Mouse (Mus musculus): ENCODE data around the gene AY074887. TPM values are rescaled to one million over a fixed set of nuclear protein-coding genes. Genes with fewer than 3 reads are reported as not detected.
A peak's percentile ranks its signal among the peaks of the same experiment; 100 is the strongest.

AY074887 gene
- total RNA-seq (2018; cell fraction: chromatin; rRNA removed) = 1 to 10 TPM in 1 of 26 experiments, not detected in 25; 1.3 TPM
- under 1 TPM in 2 of 26 experiments, not detected in 24; 0.29 to 0.31 TPM for total RNA-seq (2018; cell fraction: cytosol; rRNA removed)
- 1 to 10 TPM in 3 of 26 experiments, under 1 TPM in 2, not detected in 21; 0.81 to 2.0 (median 1.0) TPM for total RNA-seq (2018; cell fraction: nucleus; rRNA removed)
- polyA plus RNA-seq (2018) = not detected in 3 replicates

DNA sequence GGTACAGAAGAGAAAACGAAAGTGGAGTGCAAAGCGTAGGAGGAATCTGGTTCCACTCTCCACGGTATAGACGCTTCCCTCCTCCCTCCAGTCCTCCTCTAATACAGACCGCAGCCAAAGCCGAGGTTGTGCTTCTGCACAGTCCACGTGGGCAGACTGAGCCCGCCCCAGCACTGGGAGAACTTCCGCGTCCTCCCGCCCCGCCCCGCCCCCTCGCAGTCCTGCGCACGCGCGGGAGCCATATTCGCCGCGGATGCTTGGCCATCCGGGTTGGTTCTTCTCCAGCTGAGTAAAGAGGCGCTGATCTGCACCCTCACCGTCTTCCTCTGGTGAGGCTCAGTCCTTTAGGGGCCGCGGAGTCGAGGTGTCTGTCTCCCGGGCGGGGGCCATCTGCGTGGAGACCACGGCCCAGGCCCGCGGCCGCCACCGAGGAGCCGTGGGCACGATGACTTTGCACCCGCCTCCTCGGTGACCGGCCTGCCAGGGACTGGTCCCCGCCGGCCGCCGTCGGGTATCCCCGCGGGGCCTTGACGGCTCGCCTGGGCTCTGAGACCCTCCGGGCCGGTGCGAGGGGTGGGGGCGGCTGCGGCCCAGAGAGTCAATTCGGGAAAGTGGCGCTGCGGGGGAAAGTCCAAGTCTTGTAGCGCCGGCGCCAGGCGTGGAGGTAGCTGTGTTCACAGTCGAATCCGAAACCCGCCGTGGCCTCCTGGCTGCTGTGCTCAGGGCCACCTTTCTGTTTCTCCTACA lies at the start of gene AY074887, which contains the start of gene Psma4:
Gene AY074887, minus strand, starts transcription at position 424 of the 747 bp plus-strand sequence.
Gene Psma4, plus strand, starts transcription at position 216 of the 747 bp plus-strand sequence.
- Histone ChIP-seq H3K36me3 (ENCODE audit: inconsistent target) (peaks cover 26% of the 10 kb centered on the region), H3K27ac (peak within 1 kb of the TSS; percentile 65), H3K79me2 (ENCODE audit: inconsistent target) (peaks cover 26% of the 10 kb centered on the region), H3K4me3 (ENCODE audit: inconsistent target) (peak within 1 kb of the TSS; percentile 77)
- 2% methylated on average over 49 of the region's 65 CpGs for WGBS (ENCODE audit: missing documents)

DNA sequence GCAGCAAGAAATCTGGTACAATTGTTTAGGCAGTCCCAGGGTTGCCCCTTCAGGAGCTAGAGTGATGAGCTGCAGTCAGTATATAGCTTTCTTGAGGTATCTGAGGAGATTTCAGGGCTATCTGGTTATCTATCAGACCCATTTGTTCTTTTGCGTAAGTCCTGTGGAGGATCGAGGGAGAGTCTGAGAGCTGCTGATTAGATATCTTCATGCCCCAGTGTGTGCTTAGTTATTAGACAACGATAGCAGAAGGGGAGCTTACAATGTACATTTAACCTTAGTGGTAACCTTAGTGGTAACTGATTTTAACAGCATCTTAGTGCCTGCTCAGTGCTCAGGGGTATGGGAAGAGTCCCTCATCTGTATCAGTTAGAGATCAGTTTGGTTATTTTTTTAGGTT lies 44.8 kb upstream of the AY074887 start:
- no peak overlapping the region for H3K4me3 ChIP-seq (ENCODE audit: inconsistent target)
- 86% methylated on average over 3 of the region's 3 CpGs for WGBS (ENCODE audit: missing documents)
- no peaks in the 10 kb centered on the region for H3K79me2 ChIP-seq (ENCODE audit: inconsistent target)
- no peak overlapping the region for H3K27ac ChIP-seq
- H3K36me3 ChIP-seq (ENCODE audit: inconsistent target) = no peaks in the 10 kb centered on the region

DNA sequence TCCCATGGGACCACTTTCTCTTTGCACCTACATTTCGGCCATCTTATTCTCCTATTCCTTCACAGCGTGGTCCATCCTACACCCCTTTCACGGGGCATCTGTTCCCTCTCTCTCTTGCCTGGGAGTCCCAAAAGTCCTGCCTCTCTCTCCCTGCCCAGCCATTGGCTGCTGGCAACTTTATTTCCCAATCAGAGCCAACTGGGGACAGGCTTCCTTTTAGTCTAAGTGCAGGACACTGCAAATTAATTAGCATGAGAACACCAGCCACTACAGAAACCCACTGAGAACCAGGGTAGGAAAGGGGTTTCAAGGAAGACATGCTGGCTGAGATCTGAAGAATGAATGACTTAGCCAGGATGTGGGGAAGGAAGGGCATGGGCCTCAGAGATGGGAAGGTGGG lies 43.6 kb upstream of the AY074887 start:
- WGBS (ENCODE audit: missing documents) = 78% methylated on average over 3 of the region's 3 CpGs
- H3K27ac ChIP-seq = no peak overlapping the region
- no peaks in the 10 kb centered on the region for H3K79me2 ChIP-seq (ENCODE audit: inconsistent target)
- no peak overlapping the region for H3K4me3 ChIP-seq (ENCODE audit: inconsistent target)
- H3K36me3 ChIP-seq (ENCODE audit: inconsistent target) = no peaks in the 10 kb centered on the region

DNA sequence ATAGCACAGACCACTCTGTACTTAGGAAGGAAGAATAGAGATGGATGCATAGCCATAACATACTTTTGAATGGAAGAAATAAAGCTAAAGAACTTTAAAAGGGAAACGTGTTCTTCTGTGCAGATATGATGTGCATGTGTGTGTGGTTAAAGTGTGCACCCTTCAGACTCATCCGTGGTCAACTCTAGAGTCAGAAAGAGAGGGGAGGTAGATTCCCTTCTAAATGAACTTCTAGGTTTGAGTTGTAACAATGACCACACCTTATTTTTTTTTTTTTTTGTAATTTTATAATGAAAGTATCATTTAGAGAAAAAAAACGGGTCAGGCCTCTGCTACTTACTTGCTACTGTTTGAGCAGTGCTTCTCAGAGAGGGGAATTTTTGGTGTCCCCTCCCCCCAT lies 39.6 kb upstream of the AY074887 start:
- Histone ChIP-seq H3K36me3 (ENCODE audit: inconsistent target) (no peaks in the 10 kb centered on the region), H3K4me3 (ENCODE audit: inconsistent target) (no peak overlapping the region), H3K79me2 (ENCODE audit: inconsistent target) (no peaks in the 10 kb centered on the region), H3K27ac (no peak overlapping the region)
- 87% methylated on average over 3 of the region's 3 CpGs for WGBS (ENCODE audit: missing documents)

DNA sequence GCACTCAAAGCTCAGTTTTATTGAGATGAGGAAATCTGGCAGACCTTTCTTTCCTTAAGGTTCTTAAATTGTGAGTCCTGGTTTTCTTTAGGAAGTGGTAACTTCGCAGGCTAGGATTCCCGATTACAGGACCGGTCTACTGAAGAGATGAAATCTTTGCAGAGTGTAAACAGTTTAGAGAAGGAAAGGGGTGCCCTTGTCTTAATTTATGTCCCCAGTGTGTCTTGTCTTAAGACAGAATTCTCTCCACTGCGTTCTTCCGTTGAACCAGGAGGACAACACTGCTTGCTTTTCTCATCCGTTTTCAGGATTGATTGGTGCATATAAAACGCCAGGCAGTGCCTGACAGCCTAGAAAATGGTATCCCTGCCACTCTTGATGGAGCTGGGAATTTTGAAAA lies 31.6 kb upstream of the AY074887 start:
- Histone ChIP-seq H3K36me3 (ENCODE audit: inconsistent target) (no peaks in the 10 kb centered on the region), H3K27ac (no peak overlapping the region), H3K79me2 (ENCODE audit: inconsistent target) (no peaks in the 10 kb centered on the region), H3K4me3 (ENCODE audit: inconsistent target) (no peak overlapping the region)
- 36% methylated on average over 7 of the region's 7 CpGs for WGBS (ENCODE audit: missing documents)

DNA sequence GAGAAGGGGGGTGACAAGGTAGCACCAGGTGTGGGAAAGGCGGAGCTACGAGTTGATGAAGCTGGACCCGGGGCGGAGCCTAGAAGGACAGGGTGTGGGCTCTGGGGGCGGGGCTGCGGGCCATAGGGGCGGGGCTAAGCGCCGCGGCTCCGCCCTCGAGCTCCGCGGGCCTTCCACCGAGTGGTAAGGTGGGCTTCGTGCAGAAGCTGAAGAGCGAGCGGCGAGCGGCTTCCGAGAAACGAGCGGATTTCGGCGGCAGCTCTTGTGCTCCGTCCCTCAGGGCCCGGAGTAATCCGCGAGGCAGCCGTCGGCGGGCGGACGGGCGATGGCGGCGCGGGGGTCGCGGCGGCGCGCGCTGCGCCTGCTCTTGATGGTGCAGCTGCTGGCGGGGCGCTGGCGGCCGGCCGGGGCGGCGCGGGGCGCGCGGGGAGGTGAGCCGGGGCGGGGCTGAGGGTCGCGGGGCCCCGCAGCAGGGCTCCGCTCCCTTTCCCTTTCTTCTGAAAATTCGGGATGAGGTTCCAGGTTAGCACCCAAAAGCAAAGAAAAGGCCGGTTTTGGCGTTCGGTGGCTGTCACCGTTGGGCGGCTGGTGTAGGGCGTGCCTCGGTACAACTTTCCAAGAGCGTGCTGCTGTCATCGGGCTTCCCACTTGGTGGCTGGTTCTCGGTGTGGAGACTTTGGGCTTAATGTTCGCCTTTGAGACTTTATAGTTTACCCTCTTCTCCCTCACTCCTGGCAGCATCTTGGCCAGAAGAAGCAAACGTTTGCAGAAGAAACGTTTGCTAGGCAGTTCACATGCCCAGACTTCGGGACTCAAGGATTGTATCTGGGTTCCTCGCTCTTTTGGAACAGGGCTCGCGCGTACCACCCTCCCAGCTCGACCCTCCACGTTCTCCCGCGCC lies 30.7 kb upstream of the AY074887 start:
- Histone ChIP-seq H3K27ac (no peak overlapping the region), H3K79me2 (ENCODE audit: inconsistent target) (no peaks in the 10 kb centered on the region), H3K36me3 (ENCODE audit: inconsistent target) (no peaks in the 10 kb centered on the region), H3K4me3 (ENCODE audit: inconsistent target) (no peak overlapping the region)
- 2% methylated on average over 73 of the region's 85 CpGs for WGBS (ENCODE audit: missing documents)

DNA sequence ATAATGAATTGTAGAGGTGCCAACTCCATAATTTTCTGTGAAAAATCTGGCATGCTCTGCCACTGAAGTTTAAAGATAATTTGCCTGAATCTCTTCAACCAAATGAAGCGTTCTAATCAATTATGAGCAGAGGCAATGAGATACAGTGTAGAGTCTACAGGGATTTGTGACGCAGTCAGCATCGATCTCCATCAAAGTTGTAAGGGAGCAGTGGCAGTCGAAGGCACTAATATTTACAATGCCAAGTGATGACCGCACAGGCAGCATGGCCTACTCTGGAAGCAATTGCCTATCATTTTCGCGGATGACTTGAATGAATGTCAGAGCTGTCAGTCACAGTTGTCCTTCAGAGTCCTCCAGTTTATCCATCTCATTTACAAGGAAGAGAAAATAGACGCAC lies 29.9 kb upstream of the AY074887 start, which contains the start of gene Chrna5:
Gene Chrna5, plus strand, starts transcription at position 207 of the 400 bp plus-strand sequence.
- Histone ChIP-seq H3K27ac (no peak within 1 kb of the TSS), H3K79me2 (ENCODE audit: inconsistent target) (no peaks in the 10 kb centered on the region), H3K4me3 (ENCODE audit: inconsistent target) (no peak within 1 kb of the TSS), H3K36me3 (ENCODE audit: inconsistent target) (no peaks in the 10 kb centered on the region)
- 74% methylated on average over 8 of the region's 8 CpGs for WGBS (ENCODE audit: missing documents)

DNA sequence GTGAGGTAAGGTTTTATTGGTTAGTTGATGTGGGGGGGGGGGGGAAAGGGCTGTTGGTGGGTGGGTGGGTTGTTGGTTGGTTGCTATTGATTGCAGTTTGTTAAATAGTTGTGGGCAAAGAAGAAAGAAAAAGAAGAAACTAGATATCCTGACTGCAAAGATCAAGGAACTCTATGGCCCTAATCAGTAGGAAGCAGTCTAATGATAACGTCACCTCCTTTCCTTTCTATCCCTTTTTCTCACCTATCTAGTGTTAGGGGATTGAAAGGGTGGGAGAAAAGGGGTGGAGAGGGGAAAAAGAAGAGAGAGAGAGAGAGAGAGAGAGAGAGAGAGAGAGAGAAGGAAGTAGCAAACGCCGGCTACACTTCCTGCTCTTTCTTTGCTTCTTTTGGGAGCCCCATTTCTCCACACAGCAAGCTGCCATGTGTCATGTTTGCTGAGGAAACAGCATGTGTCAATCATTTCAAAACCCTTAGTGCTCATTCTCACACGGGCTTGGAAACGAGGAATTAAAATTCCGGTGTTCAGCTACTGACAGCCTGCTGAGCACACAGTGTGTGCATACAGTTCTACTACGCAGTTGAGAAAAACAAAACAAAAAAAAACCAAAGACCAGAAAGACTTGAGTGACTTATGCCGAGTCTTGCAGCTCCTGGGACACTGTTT lies 19.3 kb upstream of the AY074887 start:
- Histone ChIP-seq H3K36me3 (ENCODE audit: inconsistent target) (no peaks in the 10 kb centered on the region), H3K27ac (no peak overlapping the region), H3K79me2 (ENCODE audit: inconsistent target) (no peaks in the 10 kb centered on the region), H3K4me3 (ENCODE audit: inconsistent target) (no peak overlapping the region)
- 41% methylated on average over 8 of the region's 8 CpGs for WGBS (ENCODE audit: missing documents)

DNA sequence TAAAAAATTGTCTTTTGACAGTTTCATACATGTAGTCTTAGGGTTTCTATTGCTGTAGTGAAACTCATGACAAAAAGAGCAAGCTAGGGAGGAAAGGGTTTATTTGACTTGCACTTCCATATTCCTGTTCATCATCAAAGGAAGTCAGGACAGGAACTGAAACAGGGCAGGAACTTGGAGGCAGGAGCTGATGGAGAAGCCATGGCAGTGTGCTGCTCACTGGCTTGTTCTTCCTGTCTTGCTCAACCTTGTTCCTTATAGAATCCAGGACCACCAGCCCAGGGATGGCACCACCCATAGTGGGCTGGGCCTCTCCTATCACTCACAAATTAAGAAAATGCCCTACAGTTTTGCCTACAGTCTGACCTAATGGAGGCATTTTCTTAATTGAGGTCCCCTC lies 12.9 kb upstream of the AY074887 start:
- H3K27ac ChIP-seq = no peak overlapping the region
- H3K36me3 ChIP-seq (ENCODE audit: inconsistent target) = peaks cover 9% of the 10 kb centered on the region; the same call in 1 of the 2 replicates
- H3K4me3 ChIP-seq (ENCODE audit: inconsistent target) = no peak overlapping the region
- no peaks in the 10 kb centered on the region for H3K79me2 ChIP-seq (ENCODE audit: inconsistent target)

DNA sequence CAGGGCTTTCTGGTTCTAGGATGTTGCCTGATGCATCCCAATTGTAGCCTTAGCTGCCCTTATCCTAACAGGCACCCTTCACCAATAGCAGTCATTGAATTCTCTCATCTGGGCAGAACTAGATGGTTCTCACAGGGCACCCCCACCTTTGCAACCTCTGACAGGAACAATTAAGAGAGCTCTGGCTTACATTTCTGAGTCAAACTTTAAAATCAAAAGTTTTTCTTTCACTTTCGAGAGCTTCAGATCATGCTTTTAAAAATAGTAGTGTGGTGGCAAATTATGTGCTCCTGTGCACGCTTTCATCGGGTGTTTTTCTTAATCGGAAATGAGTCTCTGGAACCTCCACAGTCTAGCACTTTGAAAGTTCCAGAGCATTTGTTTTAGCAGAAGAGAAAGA lies 10.3 kb upstream of the AY074887 start:
- H3K4me3 ChIP-seq (ENCODE audit: inconsistent target) = no peak overlapping the region
- no peaks in the 10 kb centered on the region for H3K79me2 ChIP-seq (ENCODE audit: inconsistent target)
- H3K27ac ChIP-seq = no peak overlapping the region
- peaks cover 33% of the 10 kb centered on the region for H3K36me3 ChIP-seq (ENCODE audit: inconsistent target)
- 22% methylated on average over 4 of the region's 4 CpGs for WGBS (ENCODE audit: missing documents)

DNA sequence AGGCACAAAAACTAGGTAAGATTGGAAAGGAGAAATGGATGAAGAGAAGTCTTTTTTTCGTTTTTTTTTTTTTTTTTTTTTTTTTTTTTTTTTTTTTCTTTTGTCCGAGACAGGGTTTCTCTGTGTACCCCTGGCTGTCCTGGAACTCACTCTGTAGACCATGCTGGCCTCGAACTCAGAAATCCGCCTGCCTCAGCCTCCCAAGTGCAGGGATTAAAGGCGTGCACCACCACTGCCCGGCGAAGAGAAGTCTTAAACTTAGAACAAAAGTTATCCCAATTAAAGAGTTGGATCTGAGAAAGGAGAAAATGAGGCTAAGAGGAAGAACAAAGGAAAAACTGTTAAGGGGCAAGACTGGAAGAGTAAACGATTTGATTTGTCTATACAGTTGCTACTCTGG lies 636 bp downstream of the AY074887 start:
- WGBS (ENCODE audit: missing documents) = 33% methylated on average over 6 of the region's 8 CpGs
- H3K27ac ChIP-seq = peak overlapping the region; percentile 65
- peaks cover 20% of the 10 kb centered on the region; the same call in 1 of the 2 replicates for H3K36me3 ChIP-seq (ENCODE audit: inconsistent target)
- H3K79me2 ChIP-seq (ENCODE audit: inconsistent target) = peaks cover 26% of the 10 kb centered on the region
- H3K4me3 ChIP-seq (ENCODE audit: inconsistent target) = peak overlapping the region; percentile 77

DNA sequence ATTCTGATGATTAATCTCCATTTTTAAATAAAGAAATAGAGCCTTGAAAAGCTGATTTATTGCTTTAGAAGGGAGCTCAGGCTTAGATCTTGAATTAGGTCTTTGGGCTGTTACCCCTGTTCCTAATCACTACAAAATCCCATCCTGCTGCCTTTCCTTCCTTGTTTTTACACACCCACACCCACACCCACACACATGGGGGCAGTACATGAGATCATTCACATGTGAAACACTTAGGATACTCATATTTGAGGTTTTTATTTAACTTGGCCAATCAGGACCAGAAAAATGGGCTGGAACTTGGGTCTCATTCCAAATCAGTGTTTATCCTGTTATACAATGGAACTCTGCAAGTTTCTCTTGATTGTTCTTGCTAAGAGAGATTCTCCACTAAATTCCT lies 1.3 kb downstream of the AY074887 start:
- Histone ChIP-seq H3K36me3 (ENCODE audit: inconsistent target) (peaks cover 18% of the 10 kb centered on the region; the same call in 1 of the 2 replicates), H3K27ac (no peak overlapping the region), H3K4me3 (ENCODE audit: inconsistent target) (no peak overlapping the region), H3K79me2 (ENCODE audit: inconsistent target) (peaks cover 26% of the 10 kb centered on the region)

DNA sequence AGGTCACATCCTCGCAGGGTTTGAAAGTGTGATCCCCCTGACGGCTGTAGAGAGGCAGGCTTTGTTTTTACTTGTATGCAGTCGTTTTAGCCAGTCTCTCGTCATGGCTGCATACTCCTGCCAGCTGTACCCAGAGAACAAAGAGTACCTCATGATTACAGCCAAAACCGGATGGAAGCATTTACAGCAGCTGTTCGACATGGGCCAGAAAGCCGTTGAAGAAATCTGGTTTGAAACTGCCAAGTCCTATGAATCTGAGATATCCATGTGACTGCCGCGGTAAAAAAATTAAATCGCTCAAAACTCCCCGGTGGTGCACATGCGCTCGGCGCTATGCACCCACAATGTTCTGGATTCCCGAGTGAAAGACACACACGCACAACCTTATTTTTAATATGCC lies 4.5 kb downstream of the AY074887 start:
- 89% methylated on average over 16 of the region's 16 CpGs for WGBS (ENCODE audit: missing documents)
- Histone ChIP-seq H3K36me3 (ENCODE audit: inconsistent target) (no peaks in the 10 kb centered on the region), H3K4me3 (ENCODE audit: inconsistent target) (no peak overlapping the region), H3K79me2 (ENCODE audit: inconsistent target) (peaks cover 3% of the 10 kb centered on the region), H3K27ac (no peak overlapping the region)

DNA sequence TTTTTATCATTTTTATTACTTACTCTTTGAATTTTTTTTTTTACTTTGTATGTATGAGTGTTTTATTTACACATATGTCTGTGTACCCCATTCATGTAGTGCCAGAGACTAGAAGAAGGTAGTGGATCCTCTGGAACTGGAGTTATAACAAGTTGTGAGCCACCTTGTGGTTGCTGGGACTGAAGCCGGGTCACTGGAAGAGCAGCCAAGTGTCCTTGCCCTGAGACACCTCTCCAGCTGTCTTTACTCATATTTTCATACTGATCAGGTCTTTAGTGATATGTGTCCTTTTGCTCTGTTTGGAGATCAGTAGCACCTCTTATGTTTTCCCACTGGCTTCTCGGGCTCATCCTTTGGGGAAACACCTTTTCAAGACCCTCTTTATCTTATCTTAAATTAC lies 6.3 kb downstream of the AY074887 start:
- Histone ChIP-seq H3K79me2 (ENCODE audit: inconsistent target) (no peaks in the 10 kb centered on the region), H3K27ac (no peak overlapping the region), H3K36me3 (ENCODE audit: inconsistent target) (no peaks in the 10 kb centered on the region), H3K4me3 (ENCODE audit: inconsistent target) (no peak overlapping the region)
- WGBS (ENCODE audit: missing documents) = 82% methylated on average over 2 of the region's 2 CpGs

Data from macrophage (primary cell).